Mouse (Mus musculus): Measurements from ENCODE around the gene Cct8. TPM values are rescaled to one million over a fixed set of nuclear protein-coding genes. Genes with fewer than 3 reads are reported as not detected.
A peak's percentile ranks its signal among the peaks of the same experiment; 100 is the strongest.
"Not testable (repeated sequence)": the region's sequence is repeated elsewhere in the genome, so short reads cannot be mapped to it uniquely, and the experiment has no call there.

Gene Cct8
- total RNA-seq (2015; ENCODE audit: low replicate concordance) = 81.5 and 105 TPM in 2 replicates
- 130 and 164 TPM in 2 replicates for total RNA-seq (2017; ENCODE audit: low replicate concordance)

GRCm38 (mm10) chr16:87495716-87496447 lies at the start of gene Cct8:
Cct8 (minus strand) TSS chr16:87495873.
- ATAC-seq (replicated peaks; ENCODE audit: low FRiP score, poor library complexity, severe bottlenecking) = peak; percentile 97

GRCm38 (mm10) chr16:87528755-87529154 lies 33.1 kb upstream of the Cct8 start:
- ATAC-seq (replicated peaks; ENCODE audit: low FRiP score, poor library complexity, severe bottlenecking) = no peak

- no peak for ATAC-seq (replicated peaks; ENCODE audit: low FRiP score, poor library complexity, severe bottlenecking)
Observed at GRCm38 (mm10) chr16:87527553-87528249, 32.0 kb upstream of the Cct8 start.

- no peak for ATAC-seq (replicated peaks; ENCODE audit: low FRiP score, poor library complexity, severe bottlenecking)
Observed at GRCm38 (mm10) chr16:87524228-87524627, 28.6 kb upstream of the Cct8 start.

GRCm38 (mm10) chr16:87512331-87512730 lies 16.7 kb upstream of the Cct8 start:
- ATAC-seq (replicated peaks; ENCODE audit: low FRiP score, poor library complexity, severe bottlenecking) = no peak

GRCm38 (mm10) chr16:87511706-87512105 lies 16.0 kb upstream of the Cct8 start:
- no peak for ATAC-seq (replicated peaks; ENCODE audit: low FRiP score, poor library complexity, severe bottlenecking)

- ATAC-seq (replicated peaks; ENCODE audit: low FRiP score, poor library complexity, severe bottlenecking) = no peak
Observed at GRCm38 (mm10) chr16:87501304-87502078, 5.8 kb upstream of the Cct8 start.

- no peak for ATAC-seq (replicated peaks; ENCODE audit: low FRiP score, poor library complexity, severe bottlenecking)
Observed at GRCm38 (mm10) chr16:87499556-87499955, 3.9 kb upstream of the Cct8 start.

- no peak for ATAC-seq (replicated peaks; ENCODE audit: low FRiP score, poor library complexity, severe bottlenecking)
Observed at GRCm38 (mm10) chr16:87497171-87497570, 1.5 kb upstream of the Cct8 start.

GRCm38 (mm10) chr16:87496728-87497127 lies 1.1 kb upstream of the Cct8 start:
- ATAC-seq (replicated peaks; ENCODE audit: low FRiP score, poor library complexity, severe bottlenecking) = no peak

GRCm38 (mm10) chr16:87494955-87495655 lies 568 bp downstream of the Cct8 start:
- peak; percentile 55 for ATAC-seq (replicated peaks; ENCODE audit: low FRiP score, poor library complexity, severe bottlenecking)

GRCm38 (mm10) chr16:87492191-87492792 lies 3.4 kb downstream of the Cct8 start:
- ATAC-seq (replicated peaks; ENCODE audit: low FRiP score, poor library complexity, severe bottlenecking) = not testable (repeated sequence)

- no peak for ATAC-seq (replicated peaks; ENCODE audit: low FRiP score, poor library complexity, severe bottlenecking)
Observed at GRCm38 (mm10) chr16:87488605-87489004, 7.1 kb downstream of the Cct8 start.

- ATAC-seq (replicated peaks; ENCODE audit: low FRiP score, poor library complexity, severe bottlenecking) = no peak
Observed at GRCm38 (mm10) chr16:87486739-87487138, 8.9 kb downstream of the Cct8 start.

- ATAC-seq (replicated peaks; ENCODE audit: low FRiP score, poor library complexity, severe bottlenecking) = no peak
Observed at GRCm38 (mm10) chr16:87484367-87484766, 11.3 kb downstream of the Cct8 start.

- no peak for ATAC-seq (replicated peaks; ENCODE audit: low FRiP score, poor library complexity, severe bottlenecking)
Observed at GRCm38 (mm10) chr16:87470579-87470978, 25.1 kb downstream of the Cct8 start.

- no peak for ATAC-seq (replicated peaks; ENCODE audit: low FRiP score, poor library complexity, severe bottlenecking)
Observed at GRCm38 (mm10) chr16:87458752-87459151, 36.9 kb downstream of the Cct8 start.

- peak; percentile 76 for ATAC-seq (replicated peaks; ENCODE audit: low FRiP score, poor library complexity, severe bottlenecking)
Observed at GRCm38 (mm10) chr16:87455180-87455611, 40.5 kb downstream of the Cct8 start.

- peak; percentile 98 for ATAC-seq (replicated peaks; ENCODE audit: low FRiP score, poor library complexity, severe bottlenecking)
Observed at GRCm38 (mm10) chr16:87454419-87455179, 41.1 kb downstream of the Cct8 start, which contains the start of gene Usp16. Usp16 (plus strand) TSS chr16:87454703.
